Mouse (Mus musculus): ENCODE results near the gene Tlr13.
"Not testable (repeated sequence)": the region's sequence is repeated elsewhere in the genome, so short reads cannot be mapped to it uniquely, and the experiment has no call there.

Gene Tlr13

DNA sequence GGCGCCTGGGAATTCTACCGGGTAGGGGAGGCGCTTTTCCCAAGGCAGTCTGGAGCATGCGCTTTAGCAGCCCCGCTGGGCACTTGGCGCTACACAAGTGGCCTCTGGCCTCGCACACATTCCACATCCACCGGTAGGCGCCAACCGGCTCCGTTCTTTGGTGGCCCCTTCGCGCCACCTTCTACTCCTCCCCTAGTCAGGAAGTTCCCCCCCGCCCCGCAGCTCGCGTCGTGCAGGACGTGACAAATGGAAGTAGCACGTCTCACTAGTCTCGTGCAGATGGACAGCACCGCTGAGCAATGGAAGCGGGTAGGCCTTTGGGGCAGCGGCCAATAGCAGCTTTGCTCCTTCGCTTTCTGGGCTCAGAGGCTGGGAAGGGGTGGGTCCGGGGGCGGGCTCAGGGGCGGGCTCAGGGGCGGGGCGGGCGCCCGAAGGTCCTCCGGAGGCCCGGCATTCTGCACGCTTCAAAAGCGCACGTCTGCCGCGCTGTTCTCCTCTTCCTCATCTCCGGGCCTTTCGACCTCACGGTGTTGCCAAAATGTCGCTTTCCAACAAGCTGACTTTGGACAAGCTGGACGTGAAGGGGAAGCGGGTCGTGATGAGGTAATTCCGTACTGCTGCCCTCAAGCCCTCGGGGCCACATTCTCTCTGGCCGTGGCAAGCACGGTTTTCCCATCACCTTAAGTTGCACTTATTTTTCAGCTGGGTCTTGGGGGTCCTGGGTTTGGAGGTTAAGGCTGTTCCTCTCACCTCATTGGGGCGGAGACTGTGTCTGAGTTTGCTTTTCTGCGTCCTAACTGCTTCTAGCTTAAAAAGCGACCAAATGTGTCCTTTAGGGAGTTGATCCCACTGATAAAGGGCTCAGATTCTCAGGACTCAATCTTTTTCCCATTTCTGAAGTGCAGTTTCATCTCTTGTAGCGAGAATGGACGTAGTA is 44.0 kb downstream of the Tlr13 start, which contains the start of gene Pgk1:
Pgk1 (plus strand) TSS at position 388 of the 937 bp plus-strand sequence.
- peak; percentile 98 for DNase-seq (ENCODE audit: low read depth)

DNA sequence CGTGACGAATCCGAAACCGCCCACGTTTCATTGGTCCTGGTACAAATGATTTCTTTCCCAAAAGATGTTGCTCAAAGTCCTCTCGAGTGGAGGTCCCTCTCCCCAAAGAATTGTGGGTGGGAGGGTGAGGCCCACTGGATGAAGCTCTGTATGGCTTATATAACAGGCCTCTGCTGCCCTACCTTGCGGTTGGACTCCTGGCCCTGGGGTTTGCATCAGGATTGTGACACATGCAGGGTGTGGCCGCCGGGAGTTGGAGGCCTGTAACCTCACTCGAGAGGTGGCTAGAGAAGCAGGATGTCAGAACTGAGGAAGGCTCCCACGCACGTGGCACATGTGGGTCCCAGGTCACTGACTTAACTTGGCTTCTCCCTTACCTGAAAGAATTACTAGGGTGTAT is 44.7 kb downstream of the Tlr13 start:
- DNase-seq (ENCODE audit: low read depth): peak; percentile 72

GRCm38 (mm10) chrX:106189356-106189755 is 46.4 kb downstream of the Tlr13 start:
- DNase-seq (ENCODE audit: low read depth): peak; percentile 67

GRCm38 (mm10) chrX:106190091-106190490 is 47.1 kb downstream of the Tlr13 start:
- no peak for DNase-seq (ENCODE audit: low read depth)

GRCm38 (mm10) chrX:106194361-106194760 is 51.4 kb downstream of the Tlr13 start:
- not testable (repeated sequence) for DNase-seq (ENCODE audit: low read depth)

GRCm38 (mm10) chrX:106197308-106197707 is 54.3 kb downstream of the Tlr13 start:
- peak; percentile 28 for DNase-seq (ENCODE audit: low read depth)

DNA sequence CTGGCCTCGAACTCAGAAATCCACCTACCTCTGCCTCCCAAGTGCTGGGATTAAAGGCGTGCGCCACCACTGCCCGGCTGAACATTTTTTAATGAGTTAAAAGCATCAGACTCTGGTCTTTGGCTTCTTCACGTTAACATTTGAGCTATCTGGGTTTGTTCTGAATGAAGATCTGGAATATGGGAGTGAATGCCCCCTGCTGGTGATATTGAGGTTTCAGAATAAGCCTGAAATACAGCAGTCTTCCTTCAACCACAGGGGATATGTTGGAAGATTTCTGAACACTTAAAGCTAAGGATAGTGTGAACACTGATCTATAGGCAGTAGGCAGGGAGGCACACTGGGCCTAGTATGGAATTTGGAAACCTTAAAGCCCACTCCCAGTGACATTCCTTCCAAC is 55.9 kb downstream of the Tlr13 start:
- no peak for DNase-seq (ENCODE audit: low read depth)

- no peak for DNase-seq (ENCODE audit: low read depth)
These were observed 66.1 kb downstream of the Tlr13 start for GRCm38 (mm10) chrX:106209100-106209499.

Data from 416B (cell line).